Mouse (Mus musculus) liver, embryonic 14.5 days (tissue): ENCODE data around the gene Hist1h2aa.

ENCODE experiments used
- CTCF ChIP-seq: IDR thresholded peaks from 2 replicates; pipeline ENCODE4 v1.5.1; 2016; ENCODE audit warnings: antibody characterized with exemption, low read depth, control low read depth
- EP300 ChIP-seq: IDR thresholded peaks from 2 replicates; pipeline ENCODE4 v1.6.1; 2016; ENCODE audit warnings: antibody characterized with exemption, low read depth

DNA sequence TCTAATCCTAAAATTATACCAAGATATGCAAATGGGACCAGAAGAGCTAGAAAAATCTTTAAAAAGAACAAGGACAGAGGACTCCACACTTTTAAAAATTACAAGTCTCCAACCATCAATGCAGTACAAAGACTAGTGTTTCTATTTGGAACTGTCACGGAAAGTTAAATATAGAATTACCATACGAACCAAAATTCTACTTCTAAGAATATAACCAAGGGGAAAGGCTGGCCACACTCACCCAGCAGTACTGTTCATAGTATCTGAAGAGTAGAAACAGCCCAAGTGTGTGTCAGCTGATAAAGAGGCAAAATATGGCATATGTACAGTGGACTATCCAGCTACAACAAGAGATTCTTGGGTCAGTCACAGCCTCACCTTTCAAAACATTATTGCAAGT, 30.6 kb downstream of the Hist1h2aa start:
- TF ChIP-seq CTCF = no peak
- TF ChIP-seq EP300 = no peak
